Mouse (Mus musculus): Measurements from ENCODE around the gene Krtap31-1. TPM values are rescaled to one million over a fixed set of nuclear protein-coding genes. Genes with fewer than 3 reads are reported as not detected.
"Not testable (repeated sequence)": the region's sequence is repeated elsewhere in the genome, so short reads cannot be mapped to it uniquely, and the experiment has no call there.

Gene Krtap31-1
- polyA plus RNA-seq (2016; fragmentation: Nextera tagmentation; extraction: Ambion mirVana) = not detected in 2 replicates

- H3K9ac ChIP-seq = no peak within 1 kb of the TSS
- no peak for ATAC-seq (ENCODE audit: low FRiP score)
- H3K9me3 ChIP-seq = no peaks in the 10 kb centered on the region
- H3K4me3 ChIP-seq (replicated peaks) = no peak within 1 kb of the TSS
- no peaks in the 10 kb centered on the region for H3K27me3 ChIP-seq
- no peak within 1 kb of the TSS for H3K4me2 ChIP-seq
- H3K4me1 ChIP-seq = no peaks in the 10 kb centered on the region
- H3K27ac ChIP-seq = no peak within 1 kb of the TSS
- H3K36me3 ChIP-seq (replicated peaks) = no peaks in the 10 kb centered on the region
- WGBS = 72% methylated on average over 2 of the region's 2 CpGs
Observed at GRCm38 (mm10) chr11:99907620-99908019, at the start of gene Krtap31-1. Gene Krtap31-1, plus strand, starts transcription at chr11:99907920.

- no peaks in the 10 kb centered on the region for H3K27me3 ChIP-seq
- no peak overlapping the region for H3K27ac ChIP-seq
- no peaks in the 10 kb centered on the region for H3K9me3 ChIP-seq
- no peak overlapping the region for H3K4me2 ChIP-seq
- ATAC-seq (ENCODE audit: low FRiP score) = no peak
- H3K4me3 ChIP-seq (replicated peaks) = no peak overlapping the region
- H3K9ac ChIP-seq = no peak overlapping the region
- WGBS = 75% methylated on average over 2 of the region's 2 CpGs
- H3K36me3 ChIP-seq (replicated peaks) = no peaks in the 10 kb centered on the region
- H3K4me1 ChIP-seq = no peaks in the 10 kb centered on the region
Observed at GRCm38 (mm10) chr11:99858761-99859160, 49.0 kb upstream of the Krtap31-1 start.

GRCm38 (mm10) chr11:99864176-99864575 lies 43.5 kb upstream of the Krtap31-1 start, which contains the start of gene Gm11559:
Gene Gm11559, plus strand, starts transcription at chr11:99864476.
- H3K27ac ChIP-seq; H3K27me3 ChIP-seq; H3K36me3 ChIP-seq (replicated peaks); H3K9ac ChIP-seq; H3K4me2 ChIP-seq; ATAC-seq (ENCODE audit: low FRiP score); H3K9me3 ChIP-seq; H3K4me1 ChIP-seq; H3K4me3 ChIP-seq (replicated peaks): not testable (repeated sequence)
- 73% methylated on average over 1 of the region's 1 CpGs for WGBS

- not testable (repeated sequence) for H3K9ac ChIP-seq; H3K4me2 ChIP-seq; ATAC-seq (ENCODE audit: low FRiP score); H3K4me3 ChIP-seq (replicated peaks); H3K9me3 ChIP-seq; H3K36me3 ChIP-seq (replicated peaks); H3K4me1 ChIP-seq; H3K27me3 ChIP-seq
- 70% methylated on average over 1 of the region's 1 CpGs for WGBS
- H3K27ac ChIP-seq = 0 out of 2 replicates have a peak within 1 kb of the TSS, but pooled peaks have one; percentile 25
Observed at GRCm38 (mm10) chr11:99873089-99873488, 34.6 kb upstream of the Krtap31-1 start, which contains the start of gene Krtap9-1. Gene Krtap9-1, plus strand, starts transcription at chr11:99873389.

- 65% methylated on average over 1 of the region's 1 CpGs for WGBS
- not testable (repeated sequence) for H3K4me2 ChIP-seq; H3K9me3 ChIP-seq; H3K9ac ChIP-seq; H3K27ac ChIP-seq; H3K36me3 ChIP-seq (replicated peaks); H3K4me3 ChIP-seq (replicated peaks); H3K27me3 ChIP-seq; ATAC-seq (ENCODE audit: low FRiP score); H3K4me1 ChIP-seq
Observed at GRCm38 (mm10) chr11:99878887-99879286, 28.8 kb upstream of the Krtap31-1 start, which contains the start of gene Gm11567. Gene Gm11567, plus strand, starts transcription at chr11:99879187.

GRCm38 (mm10) chr11:99914451-99914850 lies 6.7 kb downstream of the Krtap31-1 start, which contains the start of gene Gm11565:
Gene Gm11565, plus strand, starts transcription at chr11:99914751.
- no peak within 1 kb of the TSS for H3K27ac ChIP-seq
- no peak within 1 kb of the TSS for H3K4me2 ChIP-seq
- WGBS = 89% methylated on average over 3 of the region's 3 CpGs
- no peak within 1 kb of the TSS for H3K9ac ChIP-seq
- H3K4me1 ChIP-seq = no peaks in the 10 kb centered on the region
- no peaks in the 10 kb centered on the region for H3K36me3 ChIP-seq (replicated peaks)
- no peaks in the 10 kb centered on the region for H3K9me3 ChIP-seq
- no peaks in the 10 kb centered on the region for H3K27me3 ChIP-seq
- H3K4me3 ChIP-seq (replicated peaks) = no peak within 1 kb of the TSS
- no peak for ATAC-seq (ENCODE audit: low FRiP score)

- H3K4me2 ChIP-seq = no peak within 1 kb of the TSS
- H3K27me3 ChIP-seq = no peaks in the 10 kb centered on the region
- no peak within 1 kb of the TSS for H3K27ac ChIP-seq
- no peaks in the 10 kb centered on the region for H3K4me1 ChIP-seq
- H3K9ac ChIP-seq = no peak within 1 kb of the TSS
- 86% methylated on average over 1 of the region's 1 CpGs for WGBS
- H3K36me3 ChIP-seq (replicated peaks) = no peaks in the 10 kb centered on the region
- no peaks in the 10 kb centered on the region for H3K9me3 ChIP-seq
- ATAC-seq (ENCODE audit: low FRiP score) = no peak
- H3K4me3 ChIP-seq (replicated peaks) = no peak within 1 kb of the TSS
Observed at GRCm38 (mm10) chr11:99935991-99936390, 28.3 kb downstream of the Krtap31-1 start, which contains the start of gene Krtap31-2. Gene Krtap31-2, plus strand, starts transcription at chr11:99936291.

GRCm38 (mm10) chr11:99937751-99938264 lies 30.1 kb downstream of the Krtap31-1 start:
- Histone ChIP-seq H3K36me3 (replicated peaks) (no peaks in the 10 kb centered on the region), H3K4me1 (no peaks in the 10 kb centered on the region), H3K9me3 (no peaks in the 10 kb centered on the region), H3K4me2 (no peak overlapping the region), H3K4me3 (replicated peaks) (no peak overlapping the region), H3K9ac (no peak overlapping the region), H3K27ac (no peak overlapping the region), H3K27me3 (no peaks in the 10 kb centered on the region)
- 91% methylated on average over 9 of the region's 9 CpGs for WGBS
- no peak for ATAC-seq (ENCODE audit: low FRiP score)

- 94% methylated on average over 2 of the region's 2 CpGs for WGBS
- no peak within 1 kb of the TSS for H3K4me2 ChIP-seq
- 0 out of 2 replicates have a peak, but pooled peaks cover 6% of the 10 kb centered on the region for H3K9me3 ChIP-seq
- peak within 1 kb of the TSS; percentile 56 for H3K27ac ChIP-seq
- ATAC-seq (ENCODE audit: low FRiP score) = no peak
- no peaks in the 10 kb centered on the region for H3K36me3 ChIP-seq (replicated peaks)
- H3K4me1 ChIP-seq = peaks cover 4% of the 10 kb centered on the region; the same call in 1 of the 2 replicates
- no peak within 1 kb of the TSS for H3K4me3 ChIP-seq (replicated peaks)
- H3K27me3 ChIP-seq = no peaks in the 10 kb centered on the region; the same call in 1 of the 2 replicates
- no peak within 1 kb of the TSS for H3K9ac ChIP-seq
Observed at GRCm38 (mm10) chr11:99948175-99948574, 40.5 kb downstream of the Krtap31-1 start, which contains the start of gene Krtap9-5. Gene Krtap9-5, plus strand, starts transcription at chr11:99948475.

Other genes starting within 250 kb of the Krtap31-1 start
- gene Gm11563, start 249.0 kb upstream of the Krtap31-1 start, polyA plus RNA-seq (2016; fragmentation: Nextera tagmentation; extraction: Ambion mirVana) = not detected in 2 replicates
- not detected in 2 replicates for gene Krtap4-6, start 242.0 kb upstream of the Krtap31-1 start, polyA plus RNA-seq (2016; fragmentation: Nextera tagmentation; extraction: Ambion mirVana)
- not detected in 2 replicates for gene Gm14190, start 217.2 kb upstream of the Krtap31-1 start, polyA plus RNA-seq (2016; fragmentation: Nextera tagmentation; extraction: Ambion mirVana)
- not detected in 2 replicates for gene Gm14180, start 173.6 kb upstream of the Krtap31-1 start, polyA plus RNA-seq (2016; fragmentation: Nextera tagmentation; extraction: Ambion mirVana)
- gene Gm11595, start 135.0 kb upstream of the Krtap31-1 start, polyA plus RNA-seq (2016; fragmentation: Nextera tagmentation; extraction: Ambion mirVana) = not detected in 2 replicates
- not detected in 2 replicates for gene Krtap4-8, start 127.2 kb upstream of the Krtap31-1 start, polyA plus RNA-seq (2016; fragmentation: Nextera tagmentation; extraction: Ambion mirVana)
- not detected in 2 replicates for gene Krtap4-9, start 122.7 kb upstream of the Krtap31-1 start, polyA plus RNA-seq (2016; fragmentation: Nextera tagmentation; extraction: Ambion mirVana)
- gene Gm11596, start 114.5 kb upstream of the Krtap31-1 start, polyA plus RNA-seq (2016; fragmentation: Nextera tagmentation; extraction: Ambion mirVana) = not detected in 2 replicates
- not detected in 2 replicates for gene Gm11569, start 109.0 kb upstream of the Krtap31-1 start, polyA plus RNA-seq (2016; fragmentation: Nextera tagmentation; extraction: Ambion mirVana)
- gene Gm11554, start 103.5 kb upstream of the Krtap31-1 start, polyA plus RNA-seq (2016; fragmentation: Nextera tagmentation; extraction: Ambion mirVana) = not detected in 2 replicates
- not detected in 2 replicates for gene Krtap4-13, start 98.0 kb upstream of the Krtap31-1 start, polyA plus RNA-seq (2016; fragmentation: Nextera tagmentation; extraction: Ambion mirVana)
- not detected in 2 replicates for gene Gm11564, start 92.3 kb upstream of the Krtap31-1 start, polyA plus RNA-seq (2016; fragmentation: Nextera tagmentation; extraction: Ambion mirVana)
- not detected in 2 replicates for gene 2300003K06Rik, start 69.9 kb upstream of the Krtap31-1 start, polyA plus RNA-seq (2016; fragmentation: Nextera tagmentation; extraction: Ambion mirVana)
- gene Krtap4-16, start 56.3 kb upstream of the Krtap31-1 start, polyA plus RNA-seq (2016; fragmentation: Nextera tagmentation; extraction: Ambion mirVana) = not detected in 2 replicates
- gene Gm11568, start 50.0 kb upstream of the Krtap31-1 start, polyA plus RNA-seq (2016; fragmentation: Nextera tagmentation; extraction: Ambion mirVana) = not detected in 2 replicates
- gene Gm11559, start 43.4 kb upstream of the Krtap31-1 start, polyA plus RNA-seq (2016; fragmentation: Nextera tagmentation; extraction: Ambion mirVana) = not detected in 2 replicates
- gene Krtap9-1, start 34.5 kb upstream of the Krtap31-1 start, polyA plus RNA-seq (2016; fragmentation: Nextera tagmentation; extraction: Ambion mirVana) = not detected in 2 replicates
- gene Gm11567, start 28.7 kb upstream of the Krtap31-1 start, polyA plus RNA-seq (2016; fragmentation: Nextera tagmentation; extraction: Ambion mirVana) = not detected in 2 replicates
- gene Gm11565, start 6.8 kb downstream of the Krtap31-1 start, polyA plus RNA-seq (2016; fragmentation: Nextera tagmentation; extraction: Ambion mirVana) = not detected in 2 replicates
- not detected in 2 replicates for gene Krtap31-2, start 28.4 kb downstream of the Krtap31-1 start, polyA plus RNA-seq (2016; fragmentation: Nextera tagmentation; extraction: Ambion mirVana)
- not detected in 2 replicates for gene Krtap9-5, start 40.6 kb downstream of the Krtap31-1 start, polyA plus RNA-seq (2016; fragmentation: Nextera tagmentation; extraction: Ambion mirVana)
- gene Krtap29-1, start 71.1 kb downstream of the Krtap31-1 start, polyA plus RNA-seq (2016; fragmentation: Nextera tagmentation; extraction: Ambion mirVana) = not detected in 2 replicates
- not detected in 2 replicates for gene Krtap16-1, start 78.7 kb downstream of the Krtap31-1 start, polyA plus RNA-seq (2016; fragmentation: Nextera tagmentation; extraction: Ambion mirVana)
- not detected in 2 replicates for gene Krtap17-1, start 86.1 kb downstream of the Krtap31-1 start, polyA plus RNA-seq (2016; fragmentation: Nextera tagmentation; extraction: Ambion mirVana)
- not detected in 2 replicates for gene Krt33a, start 108.3 kb downstream of the Krtap31-1 start, polyA plus RNA-seq (2016; fragmentation: Nextera tagmentation; extraction: Ambion mirVana)
- not detected in 2 replicates for gene Krt33b, start 121.9 kb downstream of the Krtap31-1 start, polyA plus RNA-seq (2016; fragmentation: Nextera tagmentation; extraction: Ambion mirVana)
- not detected in 2 replicates for gene Krt34, start 133.6 kb downstream of the Krtap31-1 start, polyA plus RNA-seq (2016; fragmentation: Nextera tagmentation; extraction: Ambion mirVana)
- gene Krt31, start 142.6 kb downstream of the Krtap31-1 start, polyA plus RNA-seq (2016; fragmentation: Nextera tagmentation; extraction: Ambion mirVana) = not detected in 2 replicates
- gene Krt32, start 180.3 kb downstream of the Krtap31-1 start, polyA plus RNA-seq (2016; fragmentation: Nextera tagmentation; extraction: Ambion mirVana) = not detected in 2 replicates
- gene Krt35, start 188.3 kb downstream of the Krtap31-1 start, polyA plus RNA-seq (2016; fragmentation: Nextera tagmentation; extraction: Ambion mirVana) = not detected in 2 replicates
- gene Krt36, start 197.7 kb downstream of the Krtap31-1 start, polyA plus RNA-seq (2016; fragmentation: Nextera tagmentation; extraction: Ambion mirVana) = not detected in 2 replicates
- gene Krt13, start 213.6 kb downstream of the Krtap31-1 start, polyA plus RNA-seq (2016; fragmentation: Nextera tagmentation; extraction: Ambion mirVana) = not detected in 2 replicates
- 2.4 and 6.0 TPM in 2 replicates for gene Krt15, start 228.0 kb downstream of the Krtap31-1 start, polyA plus RNA-seq (2016; fragmentation: Nextera tagmentation; extraction: Ambion mirVana)
- 2.0 and 2.7 TPM in 2 replicates for gene Krt19, start 240.7 kb downstream of the Krtap31-1 start, polyA plus RNA-seq (2016; fragmentation: Nextera tagmentation; extraction: Ambion mirVana)

Data from forebrain, embryonic 12.5 days (tissue).